Mouse (Mus musculus): ENCODE results near the gene Gm17455.
A peak's percentile ranks its signal among the peaks of the same experiment; 100 is the strongest.

Gene Gm17455

GRCm38 (mm10) chr10:60422756-60423155 is 23.2 kb downstream of the Gm17455 start:
- DNase-seq, result no peak

DNA sequence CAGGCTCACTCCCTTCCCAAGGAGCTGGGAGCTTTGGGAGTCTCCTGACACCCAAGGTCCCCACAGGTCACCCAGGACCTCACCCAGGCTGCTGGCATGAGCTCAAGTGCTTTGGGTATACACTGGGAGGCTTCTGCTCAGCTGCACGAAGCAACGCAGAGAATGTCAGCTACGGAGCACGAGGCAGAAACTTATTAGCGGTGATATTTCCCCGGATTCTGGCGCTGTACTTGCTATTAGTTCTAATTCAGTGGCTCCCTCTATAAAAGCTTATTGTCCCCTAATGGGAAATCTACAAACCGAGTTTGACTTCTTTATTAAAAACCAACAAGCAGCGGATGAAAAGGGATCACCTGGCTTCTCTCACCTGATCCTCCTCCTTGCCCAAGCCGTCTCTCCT is 30.5 kb downstream of the Gm17455 start:
- DNase-seq, result no peak

GRCm38 (mm10) chr10:60430591-60430990 is 31.1 kb downstream of the Gm17455 start:
- no peak for DNase-seq

- DNase-seq, result no peak
These were observed 33.2 kb downstream of the Gm17455 start for GRCm38 (mm10) chr10:60432679-60433078.

GRCm38 (mm10) chr10:60442321-60442720 is 42.8 kb downstream of the Gm17455 start:
- no peak for DNase-seq

DNA sequence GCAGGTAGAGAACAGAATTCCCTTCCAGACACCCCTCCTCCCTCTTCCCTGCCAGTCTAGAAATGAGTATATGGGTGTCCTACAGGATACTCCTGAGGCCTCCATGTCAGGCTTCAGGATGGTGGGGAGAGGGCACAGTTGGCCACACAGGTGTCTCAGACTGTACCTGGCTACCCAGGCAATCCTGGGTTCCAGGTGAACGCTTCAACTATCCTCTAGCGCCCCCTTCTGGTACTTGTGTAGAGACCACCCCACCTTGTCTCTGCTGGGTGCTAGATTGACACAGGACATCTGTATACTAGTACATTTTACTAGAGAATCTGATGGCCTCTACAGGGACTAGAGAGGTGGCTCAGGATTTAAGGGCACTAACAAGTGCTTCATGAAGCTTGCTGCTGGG is 43.6 kb downstream of the Gm17455 start:
- no peak for DNase-seq

DNA sequence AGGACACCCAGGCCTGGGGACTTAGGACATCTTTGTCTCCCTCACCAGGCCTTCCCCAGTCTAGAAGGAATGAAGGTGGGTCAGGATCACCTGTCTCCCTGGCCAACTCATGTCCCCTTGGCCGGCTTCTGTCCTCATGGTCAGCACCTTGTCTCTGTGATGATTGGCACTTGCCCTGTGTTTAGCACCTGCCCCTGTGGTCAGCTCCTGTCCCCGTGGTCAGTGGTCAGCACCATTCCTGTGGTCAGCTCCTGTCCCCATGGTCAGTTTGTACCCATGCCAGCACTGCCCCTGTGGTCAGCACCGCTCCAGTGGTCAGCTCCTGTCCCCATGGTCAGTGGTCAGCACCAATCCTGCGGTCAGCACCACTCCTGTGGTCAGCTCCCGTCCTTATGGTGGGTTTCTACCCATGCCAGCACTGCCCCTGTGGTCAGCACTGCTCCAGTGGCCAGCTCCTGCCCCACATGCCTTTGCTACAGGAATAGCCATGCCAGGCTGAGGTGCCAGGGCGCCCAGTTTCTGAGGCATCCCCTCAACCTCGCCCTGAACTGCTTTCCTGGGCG is 45.6 kb downstream of the Gm17455 start:
- peak; percentile 78 to 83 for DNase-seq

DNA sequence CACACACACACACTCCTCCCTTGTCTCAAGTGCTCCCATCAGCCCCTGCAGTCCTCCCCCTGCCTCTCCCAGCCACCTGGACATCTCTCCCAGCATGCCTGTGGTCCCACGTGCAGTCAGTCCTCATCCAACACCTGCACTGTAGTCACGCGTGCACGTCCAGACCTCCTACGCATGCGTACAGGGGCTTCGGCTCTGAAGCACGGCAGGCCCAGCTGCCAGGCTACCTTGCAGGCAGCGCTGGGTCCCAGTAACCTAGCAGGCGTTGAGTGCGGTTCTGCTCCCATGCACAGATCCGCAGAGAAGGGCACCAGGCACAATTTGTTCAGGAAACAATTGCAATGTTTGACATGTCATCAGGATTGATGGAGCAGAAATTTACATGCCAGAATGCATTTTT is 47.7 kb downstream of the Gm17455 start:
- DNase-seq, result no peak

All from lung, postnatal 4 days (tissue).